Mouse (Mus musculus): Measurements from ENCODE around the gene Chd3. TPM values are rescaled to one million over a fixed set of nuclear protein-coding genes. Genes with fewer than 3 reads are reported as not detected.
"Not testable (repeated sequence)": the region's sequence is repeated elsewhere in the genome, so short reads cannot be mapped to it uniquely, and the experiment has no call there.

Gene Chd3
- polyA plus RNA-seq, 1 experiment from 2014 or later: 35.5 TPM

DNA sequence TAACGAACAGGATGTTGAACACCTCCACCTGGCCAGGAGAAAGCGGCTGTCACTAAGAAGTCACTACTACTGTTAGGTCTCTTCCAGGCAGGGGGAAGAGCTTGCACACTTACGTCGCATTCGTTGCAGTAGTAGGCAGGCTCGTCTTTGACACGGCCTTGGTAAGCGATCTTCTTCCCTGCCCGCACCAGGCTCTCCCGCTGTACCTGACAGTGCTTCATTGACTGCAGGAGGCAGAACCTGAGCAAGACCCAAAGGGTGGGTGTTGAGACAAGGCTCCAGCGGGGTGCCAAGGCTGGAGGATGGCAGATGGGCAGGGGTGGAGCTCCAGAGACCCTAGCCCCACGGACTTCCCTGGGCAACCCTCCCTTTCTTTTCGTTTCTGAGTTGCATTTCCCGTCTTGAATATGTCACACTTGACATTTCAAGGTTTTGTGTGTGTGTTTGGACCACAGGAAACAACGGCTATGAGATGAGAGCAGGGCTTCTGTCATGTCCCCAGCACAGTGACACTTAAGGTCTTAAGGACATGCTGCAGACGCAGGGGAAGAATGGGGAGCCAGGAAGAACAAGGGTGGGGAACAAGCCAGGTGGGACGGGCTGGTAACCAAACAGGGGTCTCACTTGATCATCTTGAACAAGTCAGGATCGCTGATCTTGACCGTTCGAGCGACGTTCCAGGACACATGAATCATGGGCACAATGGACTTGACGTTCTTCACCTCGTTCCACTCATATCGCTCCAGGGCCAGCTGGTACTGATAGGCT is 31.1 kb upstream of the Chd3 start:
- peaks cover 31% of the 10 kb centered on the region for H3K36me3 ChIP-seq (ENCODE audit: control insufficient read depth, insufficient read depth, low read length)
- 75% methylated on average over 25 of the region's 25 CpGs for WGBS
- no peaks in the 10 kb centered on the region for H3K9me3 ChIP-seq (ENCODE audit: control insufficient read depth, low read length)
- no peak overlapping the region for H3K4me2 ChIP-seq (ENCODE audit: low read depth, low read length)
- peaks cover 36% of the 10 kb centered on the region for H3K4me1 ChIP-seq (ENCODE audit: control insufficient read depth, insufficient read depth, low read length)
- H3K27me3 ChIP-seq (replicated peaks; ENCODE audit: control insufficient read depth, insufficient read depth, low read length): no peaks in the 10 kb centered on the region
- H3K9ac ChIP-seq (ENCODE audit: low read depth, low read length): 0 out of 2 replicates have a peak overlapping the region, but pooled peaks have one; percentile 47
- no peak for ATAC-seq
- H3K4me3 ChIP-seq (ENCODE audit: low read length): no peak overlapping the region; the same call in 1 of the 2 replicates
- no peak overlapping the region for H3K27ac ChIP-seq (ENCODE audit: low read length)

DNA sequence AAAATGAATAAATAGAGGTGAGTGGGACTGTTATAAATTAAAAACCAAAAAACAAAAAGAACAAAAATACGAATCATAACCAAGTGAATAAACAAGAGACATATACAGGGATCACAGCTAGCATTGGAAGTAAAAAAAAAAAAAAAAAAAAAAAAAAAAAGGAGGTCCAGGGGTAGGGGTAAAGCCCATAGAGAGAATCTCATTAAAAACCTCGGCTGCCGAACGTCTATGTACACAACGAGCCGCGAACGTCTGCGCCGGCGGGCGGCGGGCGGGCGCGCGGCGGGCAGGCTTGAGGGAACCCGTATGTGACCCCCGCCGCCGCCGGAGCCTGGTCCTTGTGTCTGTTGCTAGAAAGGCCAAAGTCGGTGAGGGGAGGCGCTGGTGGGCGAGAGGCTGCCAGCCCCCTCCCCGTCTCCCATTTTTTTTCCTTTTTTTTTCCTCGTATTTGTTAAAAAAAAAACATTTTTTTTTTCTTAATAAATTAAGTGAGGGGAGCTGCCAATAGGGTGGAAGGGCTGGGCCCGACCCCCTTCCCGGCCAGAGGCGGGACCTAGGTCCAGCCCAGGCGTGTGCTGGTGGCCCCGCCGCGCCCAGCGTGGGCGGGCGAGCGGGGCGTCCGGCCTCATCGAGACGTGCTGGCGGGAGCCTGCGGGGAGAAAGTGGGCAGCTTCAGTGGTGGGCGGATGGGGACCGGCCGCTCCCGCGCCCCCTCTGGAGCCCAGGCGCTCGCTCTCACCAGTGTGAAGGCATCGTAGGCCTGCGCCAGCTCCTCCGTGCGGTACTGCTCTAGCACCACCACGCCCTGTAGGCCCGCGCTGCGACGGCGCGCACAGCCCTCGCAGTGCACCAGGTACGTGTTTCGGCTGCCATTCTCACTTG is 30.2 kb upstream of the Chd3 start:
- 43% methylated on average over 66 of the region's 66 CpGs for WGBS
- no peak for ATAC-seq
- peaks cover 36% of the 10 kb centered on the region for H3K4me1 ChIP-seq (ENCODE audit: control insufficient read depth, insufficient read depth, low read length)
- H3K4me3 ChIP-seq (ENCODE audit: low read length): no peak overlapping the region; the same call in 1 of the 2 replicates
- no peaks in the 10 kb centered on the region for H3K9me3 ChIP-seq (ENCODE audit: control insufficient read depth, low read length)
- H3K4me2 ChIP-seq (ENCODE audit: low read depth, low read length): no peak overlapping the region
- peak overlapping the region; percentile 47; the same call in 1 of the 2 replicates for H3K9ac ChIP-seq (ENCODE audit: low read depth, low read length)
- H3K36me3 ChIP-seq (ENCODE audit: control insufficient read depth, insufficient read depth, low read length): peaks cover 27% of the 10 kb centered on the region
- H3K27me3 ChIP-seq (replicated peaks; ENCODE audit: control insufficient read depth, insufficient read depth, low read length): no peaks in the 10 kb centered on the region
- H3K27ac ChIP-seq (ENCODE audit: low read length): no peak overlapping the region

DNA sequence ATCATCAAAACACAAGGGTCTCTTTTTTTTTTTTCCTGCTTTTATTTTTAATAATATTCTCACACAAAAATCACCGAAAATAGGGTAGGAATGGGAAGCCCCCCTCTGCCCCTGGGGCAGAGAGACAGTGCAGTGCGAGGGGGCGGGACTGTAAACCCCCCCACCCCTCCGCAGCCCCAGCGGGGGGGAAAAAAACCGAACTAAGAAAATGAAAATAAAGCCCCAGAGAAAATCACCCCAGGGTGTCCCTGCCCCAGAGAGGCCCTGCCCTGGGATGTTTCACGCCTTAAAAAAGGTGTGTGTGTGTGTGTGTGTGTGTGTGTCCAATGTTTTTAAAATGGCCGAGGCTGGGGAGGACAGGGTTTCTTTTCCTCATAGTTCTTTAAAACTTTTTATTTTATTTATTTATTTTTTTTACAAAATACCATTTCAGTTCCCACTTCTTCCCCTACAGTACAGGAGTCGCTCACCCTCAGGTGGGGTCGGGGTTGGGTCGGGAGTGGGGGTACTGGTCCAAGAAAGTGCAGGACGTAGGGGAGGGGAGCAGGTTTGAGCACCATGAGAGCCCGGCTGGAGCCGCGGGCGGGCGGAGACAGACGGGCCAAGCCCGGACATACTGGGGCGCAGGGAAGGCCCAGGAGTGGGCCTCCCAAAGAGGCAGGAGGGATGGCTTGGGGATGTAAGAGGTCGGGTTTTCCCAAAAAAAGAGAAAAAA is 29.4 kb upstream of the Chd3 start:
- H3K4me3 ChIP-seq (ENCODE audit: low read length): peak overlapping the region; percentile 30
- H3K27ac ChIP-seq (ENCODE audit: low read length): peak overlapping the region; percentile 24; the same call in 1 of the 2 replicates
- no peaks in the 10 kb centered on the region for H3K27me3 ChIP-seq (replicated peaks; ENCODE audit: control insufficient read depth, insufficient read depth, low read length)
- ATAC-seq: no peak
- peak overlapping the region; percentile 7; the same call in 1 of the 2 replicates for H3K4me2 ChIP-seq (ENCODE audit: low read depth, low read length)
- peak overlapping the region; percentile 58 for H3K9ac ChIP-seq (ENCODE audit: low read depth, low read length)
- H3K36me3 ChIP-seq (ENCODE audit: control insufficient read depth, insufficient read depth, low read length): peaks cover 19% of the 10 kb centered on the region
- H3K4me1 ChIP-seq (ENCODE audit: control insufficient read depth, insufficient read depth, low read length): peaks cover 36% of the 10 kb centered on the region
- H3K9me3 ChIP-seq (ENCODE audit: control insufficient read depth, low read length): no peaks in the 10 kb centered on the region
- 38% methylated on average over 21 of the region's 21 CpGs for WGBS

- Histone ChIP-seq H3K9me3 (ENCODE audit: control insufficient read depth, low read length) (no peaks in the 10 kb centered on the region), H3K27me3 (replicated peaks; ENCODE audit: control insufficient read depth, insufficient read depth, low read length) (no peaks in the 10 kb centered on the region), H3K4me3 (ENCODE audit: low read length) (peak within 1 kb of the TSS; percentile 69), H3K27ac (ENCODE audit: low read length) (peak within 1 kb of the TSS; percentile 49), H3K4me1 (ENCODE audit: control insufficient read depth, insufficient read depth, low read length) (peaks cover 36% of the 10 kb centered on the region), H3K9ac (ENCODE audit: low read depth, low read length) (peak within 1 kb of the TSS; percentile 58), H3K36me3 (ENCODE audit: control insufficient read depth, insufficient read depth, low read length) (peaks cover 14% of the 10 kb centered on the region), H3K4me2 (ENCODE audit: low read depth, low read length) (peak within 1 kb of the TSS; percentile 7)
- WGBS: 27% methylated on average over 16 of the region's 16 CpGs
- no peak for ATAC-seq
Measured at GRCm38 (mm10) chr11:69398059-69398458, 28.9 kb upstream of the Chd3 start, which contains the start of gene Tmem88. TSS of gene Tmem88 (minus strand) at chr11:69398234.

DNA sequence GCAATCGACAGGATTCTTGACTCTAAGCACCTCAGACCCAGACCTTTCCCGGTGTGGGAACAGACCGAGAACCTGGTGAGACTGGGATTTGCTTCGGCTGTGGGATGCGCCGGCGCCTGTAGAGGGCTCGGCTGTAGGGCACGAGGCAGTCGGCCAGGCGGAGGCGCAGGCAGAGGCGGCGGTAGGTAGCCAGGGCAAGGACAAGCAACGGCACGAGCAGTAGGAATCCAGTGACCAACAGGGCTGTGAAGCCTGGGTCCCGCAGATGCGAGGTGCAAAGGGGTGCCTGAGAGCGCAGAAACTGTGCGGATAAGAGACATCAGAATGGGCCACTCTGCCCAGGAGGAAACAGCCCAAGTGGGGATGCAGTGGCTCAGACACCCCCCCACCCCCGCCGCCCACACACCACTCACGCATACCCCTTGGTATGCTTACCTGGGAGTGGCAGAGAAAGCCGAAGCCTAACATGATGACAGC is 28.4 kb upstream of the Chd3 start:
- ATAC-seq: no peak
- peak overlapping the region; percentile 7 for H3K4me2 ChIP-seq (ENCODE audit: low read depth, low read length)
- peaks cover 36% of the 10 kb centered on the region for H3K4me1 ChIP-seq (ENCODE audit: control insufficient read depth, insufficient read depth, low read length)
- H3K9me3 ChIP-seq (ENCODE audit: control insufficient read depth, low read length): no peaks in the 10 kb centered on the region
- peak overlapping the region; percentile 58 for H3K9ac ChIP-seq (ENCODE audit: low read depth, low read length)
- peaks cover 14% of the 10 kb centered on the region for H3K36me3 ChIP-seq (ENCODE audit: control insufficient read depth, insufficient read depth, low read length)
- peak overlapping the region; percentile 49 for H3K27ac ChIP-seq (ENCODE audit: low read length)
- no peaks in the 10 kb centered on the region for H3K27me3 ChIP-seq (replicated peaks; ENCODE audit: control insufficient read depth, insufficient read depth, low read length)
- 31% methylated on average over 24 of the region's 24 CpGs for WGBS
- H3K4me3 ChIP-seq (ENCODE audit: low read length): peak overlapping the region; percentile 30

DNA sequence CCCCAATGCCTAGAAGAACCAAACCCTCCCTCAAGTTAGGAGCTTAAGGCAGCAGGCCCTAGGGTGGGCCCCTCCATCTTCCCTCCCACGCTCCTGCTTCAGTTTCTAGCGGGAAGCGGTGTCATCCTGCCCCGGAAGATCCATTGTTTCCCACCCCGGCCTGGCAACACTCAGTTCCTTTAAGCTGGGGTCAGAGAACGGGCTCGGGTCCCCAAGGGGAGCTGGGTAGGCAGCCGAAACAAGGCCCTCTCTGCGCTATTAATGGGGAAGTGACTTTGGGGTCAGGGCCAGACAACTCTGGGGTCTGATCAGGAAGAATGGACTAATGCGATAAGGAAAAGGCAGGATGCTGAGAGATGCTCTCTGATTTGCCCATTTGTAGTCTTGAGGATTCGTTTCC is 27.6 kb upstream of the Chd3 start:
- H3K4me2 ChIP-seq (ENCODE audit: low read depth, low read length): peak overlapping the region; percentile 71
- peaks cover 10% of the 10 kb centered on the region for H3K36me3 ChIP-seq (ENCODE audit: control insufficient read depth, insufficient read depth, low read length)
- H3K4me3 ChIP-seq (ENCODE audit: low read length): peak overlapping the region; percentile 69
- H3K4me1 ChIP-seq (ENCODE audit: control insufficient read depth, insufficient read depth, low read length): peaks cover 36% of the 10 kb centered on the region
- no peaks in the 10 kb centered on the region for H3K9me3 ChIP-seq (ENCODE audit: control insufficient read depth, low read length)
- WGBS: 32% methylated on average over 11 of the region's 11 CpGs
- H3K9ac ChIP-seq (ENCODE audit: low read depth, low read length): peak overlapping the region; percentile 93
- no peaks in the 10 kb centered on the region for H3K27me3 ChIP-seq (replicated peaks; ENCODE audit: control insufficient read depth, insufficient read depth, low read length)
- no peak for ATAC-seq
- peak overlapping the region; percentile 98 for H3K27ac ChIP-seq (ENCODE audit: low read length)

GRCm38 (mm10) chr11:69395634-69396373 is 26.6 kb upstream of the Chd3 start:
- peaks cover 29% of the 10 kb centered on the region for H3K4me1 ChIP-seq (ENCODE audit: control insufficient read depth, insufficient read depth, low read length)
- H3K36me3 ChIP-seq (ENCODE audit: control insufficient read depth, insufficient read depth, low read length): peaks cover 5% of the 10 kb centered on the region
- H3K9me3 ChIP-seq (ENCODE audit: control insufficient read depth, low read length): no peaks in the 10 kb centered on the region
- 0% methylated on average over 48 of the region's 48 CpGs for WGBS
- ATAC-seq: peak; percentile 92
- no peaks in the 10 kb centered on the region for H3K27me3 ChIP-seq (replicated peaks; ENCODE audit: control insufficient read depth, insufficient read depth, low read length)
- H3K4me3 ChIP-seq (ENCODE audit: low read length): peak overlapping the region; percentile 69
- H3K27ac ChIP-seq (ENCODE audit: low read length): peak overlapping the region; percentile 98
- peak overlapping the region; percentile 74 for H3K4me2 ChIP-seq (ENCODE audit: low read depth, low read length)
- peak overlapping the region; percentile 93 for H3K9ac ChIP-seq (ENCODE audit: low read depth, low read length)

GRCm38 (mm10) chr11:69395235-69395633 is 26.0 kb upstream of the Chd3 start, which contains the start of the genes Naa38 and Cyb5d1:
TSS of gene Naa38 (plus strand) at chr11:69395487.
TSS of gene Cyb5d1 (minus strand) at chr11:69395631.
- Histone ChIP-seq H3K27ac (ENCODE audit: low read length) (peak within 1 kb of the TSS; percentile 98), H3K4me2 (ENCODE audit: low read depth, low read length) (peak within 1 kb of the TSS; percentile 74), H3K4me3 (ENCODE audit: low read length) (peak within 1 kb of the TSS; percentile 69), H3K4me1 (ENCODE audit: control insufficient read depth, insufficient read depth, low read length) (peaks cover 28% of the 10 kb centered on the region), H3K9ac (ENCODE audit: low read depth, low read length) (peak within 1 kb of the TSS; percentile 93)
- peak; percentile 78 for ATAC-seq
- WGBS: 0% methylated on average over 20 of the region's 24 CpGs
- H3K36me3 ChIP-seq (ENCODE audit: control insufficient read depth, insufficient read depth, low read length); H3K27me3 ChIP-seq (replicated peaks; ENCODE audit: control insufficient read depth, insufficient read depth, low read length); H3K9me3 ChIP-seq (ENCODE audit: control insufficient read depth, low read length): not testable (repeated sequence)
